Mouse (Mus musculus) monocyte, adult 5-6 weeks (primary cell): Measurements from ENCODE around the gene B4galt1. TPM values are rescaled to one million over a fixed set of nuclear protein-coding genes. Genes with fewer than 3 reads are reported as not detected.

Source experiments
- ATAC-seq: fragments of 153-309, 156-312 bp; replicated peaks from 2 replicates; pipeline ENCODE4 v1.8.0; 2017; ENCODE audit warnings: mild to moderate bottlenecking; ENCODE audit not compliant: low TSS enrichment, insufficient number of reproducible peaks, severe bottlenecking, poor library complexity, low FRiP score
- total RNA-seq: library from RNA; stranded (forward); fragments of 200-1000, 200-491, 200-594 nt; gene quantifications from 3 replicates; pipeline ENCODE4 v1.2.3, GENCODE M21; 2017

B4galt1 gene
- total RNA-seq, 1 experiment from 2014 or later: 27.7 TPM

- ATAC-seq: no peak
Measured at GRCm38 (mm10) chr4:40848246-40848645, 5.6 kb downstream of the B4galt1 start.

- ATAC-seq: no peak
Measured at GRCm38 (mm10) chr4:40847160-40847559, 6.6 kb downstream of the B4galt1 start.

GRCm38 (mm10) chr4:40846143-40846931 is 7.5 kb downstream of the B4galt1 start:
- no peak for ATAC-seq

GRCm38 (mm10) chr4:40844811-40845751 is 8.7 kb downstream of the B4galt1 start:
- ATAC-seq: no peak

GRCm38 (mm10) chr4:40844251-40844721 is 9.5 kb downstream of the B4galt1 start:
- ATAC-seq: peak; percentile 78

- ATAC-seq: no peak
Measured at GRCm38 (mm10) chr4:40843726-40844125, 10.1 kb downstream of the B4galt1 start.

GRCm38 (mm10) chr4:40840448-40840847 is 13.4 kb downstream of the B4galt1 start:
- peak; percentile 57; the same call in 1 of the 2 replicates for ATAC-seq

- peak; percentile 34; the same call in 1 of the 2 replicates for ATAC-seq
Measured at GRCm38 (mm10) chr4:40839251-40839650, 14.6 kb downstream of the B4galt1 start.

- ATAC-seq: no peak
Measured at GRCm38 (mm10) chr4:40837451-40838285, 16.1 kb downstream of the B4galt1 start.

- ATAC-seq: no peak
Measured at GRCm38 (mm10) chr4:40837008-40837407, 16.8 kb downstream of the B4galt1 start.

- ATAC-seq: no peak
Measured at GRCm38 (mm10) chr4:40834872-40835271, 18.9 kb downstream of the B4galt1 start.

- no peak for ATAC-seq
Measured at GRCm38 (mm10) chr4:40834232-40834786, 19.5 kb downstream of the B4galt1 start.

- 0 out of 2 replicates have a peak, but pooled peaks have one; percentile 41 for ATAC-seq
Measured at GRCm38 (mm10) chr4:40833381-40834231, 20.2 kb downstream of the B4galt1 start.

GRCm38 (mm10) chr4:40830530-40830929 is 23.3 kb downstream of the B4galt1 start:
- no peak for ATAC-seq

GRCm38 (mm10) chr4:40829654-40830400 is 24.0 kb downstream of the B4galt1 start:
- no peak for ATAC-seq

- ATAC-seq: no peak
Measured at GRCm38 (mm10) chr4:40828910-40829309, 24.9 kb downstream of the B4galt1 start.

- ATAC-seq: no peak
Measured at GRCm38 (mm10) chr4:40827926-40828325, 25.9 kb downstream of the B4galt1 start.
